Mouse (Mus musculus) limb, embryonic 11.5 days (tissue): ENCODE data around the gene Unc45b. TPM values are rescaled to one million over a fixed set of nuclear protein-coding genes. Genes with fewer than 3 reads are reported as not detected.

Source experiments
- ATAC-seq: fragments of 200-750 bp; cut with Nextera tagmentation; 2 replicates; pipeline ENCODE4 v1.8.0; 2017; ENCODE audit warnings: low read depth; ENCODE audit not compliant: insufficient number of reproducible peaks, low FRiP score, low TSS enrichment
- DNase-seq: peaks from one replicate; pipeline ENCODE4 v3.0.0-alpha.2; 2015; ENCODE audit warnings: low spot score
- H3K27ac ChIP-seq: fragments of 300-500 bp; sonication (generic); replicated peaks from 2 replicates; pipeline ENCODE4 v1.5.1; 2014; ENCODE audit warnings: low read depth, mild to moderate bottlenecking, low read length
- H3K27me3 ChIP-seq: fragments of 300-500 bp; sonication (generic); 2 replicates; pipeline ENCODE4 v1.6.1; 2014; ENCODE audit warnings: mild to moderate bottlenecking, low read length, mixed read lengths; ENCODE audit not compliant: control insufficient read depth, insufficient read depth
- H3K36me3 ChIP-seq: fragments of 300-500 bp; sonication (generic); 2 replicates; pipeline ENCODE4 v1.6.1; 2014; ENCODE audit warnings: mild to moderate bottlenecking, low read length, moderate library complexity, mixed read lengths; ENCODE audit not compliant: control insufficient read depth, insufficient read depth
- H3K4me1 ChIP-seq: fragments of 300-500 bp; sonication (generic); 2 replicates; pipeline ENCODE4 v1.6.1; 2014; ENCODE audit warnings: low read length, mixed read lengths; ENCODE audit not compliant: control insufficient read depth, insufficient read depth
- H3K4me2 ChIP-seq: fragments of 300-500 bp; sonication (generic); 2 replicates; pipeline ENCODE4 v1.6.1; 2014; ENCODE audit warnings: low read depth, mild to moderate bottlenecking, moderate library complexity; ENCODE audit not compliant: severe bottlenecking
- H3K4me3 ChIP-seq: fragments of 300-500 bp; sonication (generic); 2 replicates; pipeline ENCODE4 v1.5.1; 2014; ENCODE audit warnings: low read depth, low read length
- H3K9ac ChIP-seq: fragments of 300-500 bp; sonication (generic); 2 replicates; pipeline ENCODE4 v1.6.1; 2014; ENCODE audit warnings: mild to moderate bottlenecking, low read length
- H3K9me3 ChIP-seq: fragments of 300-500 bp; sonication (generic); 2 replicates; pipeline ENCODE4 v1.6.1; 2016; ENCODE audit warnings: low read length; ENCODE audit not compliant: control insufficient read depth
- WGBS: fragments of 180-500 bp; shearing (Covaris S2); extraction: QIAGEN DNeasy Blood & Tissue Kit; methylation state at CpG from one replicate; pipeline ENCODE4 v1.1.7; 2014; 5-methylcytosine and 5-hydroxymethylcytosine counted together
- polyA plus RNA-seq: library from polyadenylated mRNA; unstranded; fragments of >200 nt; fragmentation: Nextera tagmentation; extraction: Ambion mirVana; gene quantifications from 2 replicates; pipeline ENCODE4 v1.2.1, GENCODE M21; 2014

Unc45b gene
- 2.2 and 2.5 TPM in 2 replicates for polyA plus RNA-seq

- H3K4me2 ChIP-seq, result no peak within 1 kb of the TSS
- peaks cover 2% of the 10 kb centered on the region; the same call in 1 of the 2 replicates for H3K36me3 ChIP-seq
- no peaks in the 10 kb centered on the region for H3K9me3 ChIP-seq
- H3K27me3 ChIP-seq, result no peaks in the 10 kb centered on the region
- peaks cover 4% of the 10 kb centered on the region; the same call in 1 of the 2 replicates for H3K4me1 ChIP-seq
- DNase-seq (no peak), ATAC-seq (no peak)
- no peak within 1 kb of the TSS for H3K4me3 ChIP-seq
- H3K27ac ChIP-seq, result no peak within 1 kb of the TSS
- WGBS, result 85% methylated on average over 4 of the region's 4 CpGs
- H3K9ac ChIP-seq, result no peak within 1 kb of the TSS
These were observed at the start of gene Unc45b for GRCm38 (mm10) chr11:82910250-82910649. Gene Unc45b, plus strand, starts transcription at chr11:82910550.

GRCm38 (mm10) chr11:82860759-82861158 lies 49.6 kb upstream of the Unc45b start:
- H3K4me2 ChIP-seq, result no peak overlapping the region
- no peaks in the 10 kb centered on the region for H3K27me3 ChIP-seq
- H3K9ac ChIP-seq, result no peak overlapping the region
- no peak for DNase-seq
- no peak for ATAC-seq
- H3K4me1 ChIP-seq, result no peaks in the 10 kb centered on the region
- no peak overlapping the region for H3K27ac ChIP-seq
- no peaks in the 10 kb centered on the region for H3K9me3 ChIP-seq
- H3K36me3 ChIP-seq, result no peaks in the 10 kb centered on the region
- H3K4me3 ChIP-seq, result no peak overlapping the region
- WGBS, result 88% methylated on average over 6 of the region's 6 CpGs

- Histone ChIP-seq H3K27me3 (no peaks in the 10 kb centered on the region), H3K9ac (no peak overlapping the region), H3K4me1 (no peaks in the 10 kb centered on the region), H3K4me3 (no peak overlapping the region), H3K27ac (no peak overlapping the region), H3K9me3 (no peaks in the 10 kb centered on the region), H3K4me2 (no peak overlapping the region), H3K36me3 (no peaks in the 10 kb centered on the region)
- 79% methylated on average over 8 of the region's 8 CpGs for WGBS
- ATAC-seq (no peak), DNase-seq (no peak)
These were observed 48.8 kb upstream of the Unc45b start for GRCm38 (mm10) chr11:82861558-82861957.

GRCm38 (mm10) chr11:82862638-82863037 lies 47.7 kb upstream of the Unc45b start:
- no peaks in the 10 kb centered on the region for H3K27me3 ChIP-seq
- no peak overlapping the region for H3K4me3 ChIP-seq
- H3K4me1 ChIP-seq, result no peaks in the 10 kb centered on the region
- H3K9ac ChIP-seq, result no peak overlapping the region
- no peak overlapping the region for H3K4me2 ChIP-seq
- ATAC-seq (no peak), DNase-seq (no peak)
- no peaks in the 10 kb centered on the region for H3K36me3 ChIP-seq
- H3K27ac ChIP-seq, result no peak overlapping the region
- no peaks in the 10 kb centered on the region for H3K9me3 ChIP-seq
- WGBS, result 89% methylated on average over 9 of the region's 9 CpGs

GRCm38 (mm10) chr11:82863059-82863458 lies 47.3 kb upstream of the Unc45b start:
- DNase-seq (no peak), ATAC-seq (no peak)
- Histone ChIP-seq H3K4me3 (no peak overlapping the region), H3K36me3 (no peaks in the 10 kb centered on the region), H3K27ac (no peak overlapping the region), H3K27me3 (no peaks in the 10 kb centered on the region), H3K4me1 (0 out of 2 replicates have a peak, but pooled peaks cover 2% of the 10 kb centered on the region), H3K9me3 (no peaks in the 10 kb centered on the region), H3K4me2 (no peak overlapping the region), H3K9ac (no peak overlapping the region)
- 86% methylated on average over 2 of the region's 2 CpGs for WGBS

- Histone ChIP-seq H3K9me3 (no peaks in the 10 kb centered on the region), H3K4me3 (no peak overlapping the region), H3K36me3 (no peaks in the 10 kb centered on the region), H3K4me2 (no peak overlapping the region), H3K27ac (no peak overlapping the region), H3K4me1 (0 out of 2 replicates have a peak, but pooled peaks cover 2% of the 10 kb centered on the region), H3K27me3 (no peaks in the 10 kb centered on the region), H3K9ac (no peak overlapping the region)
- ATAC-seq (no peak), DNase-seq (no peak)
- 70% methylated on average over 4 of the region's 4 CpGs for WGBS
These were observed 46.8 kb upstream of the Unc45b start for GRCm38 (mm10) chr11:82863488-82863931.

GRCm38 (mm10) chr11:82865957-82866356 lies 44.4 kb upstream of the Unc45b start:
- WGBS, result 87% methylated on average over 10 of the region's 10 CpGs
- no peak overlapping the region for H3K27ac ChIP-seq
- H3K27me3 ChIP-seq, result no peaks in the 10 kb centered on the region
- ATAC-seq, result no peak
- H3K9ac ChIP-seq, result no peak overlapping the region
- H3K9me3 ChIP-seq, result no peaks in the 10 kb centered on the region
- H3K4me2 ChIP-seq, result no peak overlapping the region
- H3K4me1 ChIP-seq, result 0 out of 2 replicates have a peak, but pooled peaks cover 2% of the 10 kb centered on the region
- no peak for DNase-seq
- no peak overlapping the region for H3K4me3 ChIP-seq
- H3K36me3 ChIP-seq, result no peaks in the 10 kb centered on the region

- Histone ChIP-seq H3K9me3 (no peaks in the 10 kb centered on the region), H3K9ac (no peak overlapping the region), H3K27ac (no peak overlapping the region), H3K4me1 (0 out of 2 replicates have a peak, but pooled peaks cover 2% of the 10 kb centered on the region), H3K4me2 (no peak overlapping the region), H3K36me3 (no peaks in the 10 kb centered on the region), H3K27me3 (no peaks in the 10 kb centered on the region), H3K4me3 (no peak overlapping the region)
- no peak for ATAC-seq
- WGBS, result 36% methylated on average over 7 of the region's 7 CpGs
- no peak for DNase-seq
These were observed 43.3 kb upstream of the Unc45b start for GRCm38 (mm10) chr11:82866850-82867564.
